Mouse (Mus musculus) liver, embryonic 15.5 days (tissue): ENCODE data around the gene Cdk17. TPM values are rescaled to one million over a fixed set of nuclear protein-coding genes. Genes with fewer than 3 reads are reported as not detected.

Experiments
- ATAC-seq: fragments of 200-750 bp; cut with Nextera tagmentation; 2 replicates; pipeline ENCODE4 v1.8.0; 2017; ENCODE audit warnings: moderate number of reproducible peaks, mild to moderate bottlenecking, moderate library complexity; ENCODE audit not compliant: insufficient read depth
- H3K27ac ChIP-seq: fragments of 300-500 bp; sonication (generic); replicated peaks from 2 replicates; pipeline ENCODE4 v1.5.1; 2015; ENCODE audit warnings: mild to moderate bottlenecking, inconsistent platforms
- H3K27me3 ChIP-seq: fragments of 300-500 bp; sonication (generic); 2 replicates; pipeline ENCODE4 v1.6.1; 2015; ENCODE audit warnings: mild to moderate bottlenecking, inconsistent platforms
- H3K36me3 ChIP-seq: fragments of 300-500 bp; sonication (generic); replicated peaks from 2 replicates; pipeline ENCODE4 v1.6.1; 2015; ENCODE audit warnings: moderate library complexity, mild to moderate bottlenecking, inconsistent platforms
- H3K4me1 ChIP-seq: fragments of 300-500 bp; sonication (generic); replicated peaks from 2 replicates; pipeline ENCODE4 v1.6.1; 2015; ENCODE audit warnings: inconsistent platforms
- H3K4me2 ChIP-seq: fragments of 300-500 bp; sonication (generic); 2 replicates; pipeline ENCODE4 v1.6.1; 2015; ENCODE audit warnings: moderate library complexity, mild to moderate bottlenecking, inconsistent platforms
- H3K4me3 ChIP-seq: fragments of 300-500 bp; sonication (generic); replicated peaks from 2 replicates; pipeline ENCODE4 v1.5.1; 2015; ENCODE audit warnings: mild to moderate bottlenecking, inconsistent platforms
- H3K9ac ChIP-seq: fragments of 300-500 bp; sonication (generic); 2 replicates; pipeline ENCODE4 v1.6.1; 2015; ENCODE audit warnings: moderate library complexity, mild to moderate bottlenecking, inconsistent platforms
- H3K9me3 ChIP-seq: fragments of 300-500 bp; sonication (generic); replicated peaks from 2 replicates; pipeline ENCODE4 v1.6.1; 2016; ENCODE audit warnings: inconsistent platforms
- WGBS: fragments of 180-500 bp; shearing (Covaris S2); methylation state at CpG from one replicate; pipeline ENCODE4 v1.1.7; 2015; ENCODE audit warnings: mixed read lengths; ENCODE audit not compliant: insufficient replicate concordance; 5-methylcytosine and 5-hydroxymethylcytosine counted together
- microRNA counts: library from miRNA; unstranded; fragments of <30 nt; microRNA quantifications from one replicate; lab custom pipeline; 2016
- microRNA-seq: library from miRNA; unstranded; fragments of <30 nt; microRNA quantifications from one replicate; pipeline ENCODE4, GENCODE M21; 2016
- polyA plus RNA-seq: library from polyadenylated mRNA; unstranded; fragments of >200 nt; fragmentation: Nextera tagmentation; extraction: Ambion mirVana; gene quantifications from 2 replicates; pipeline ENCODE4 v1.2.1, GENCODE M21; 2015

The Cdk17 gene
- polyA plus RNA-seq, 1 experiment from 2014 or later = 10.1 TPM

- Histone ChIP-seq H3K9ac (peak overlapping the region; percentile 37), H3K27me3 (peaks cover 60% of the 10 kb centered on the region), H3K4me3 (peak overlapping the region; percentile 56), H3K4me1 (peaks cover 4% of the 10 kb centered on the region; the same call in 1 of the 2 replicates), H3K27ac (peak overlapping the region; percentile 67), H3K4me2 (peak overlapping the region; percentile 71), H3K9me3 (no peaks in the 10 kb centered on the region), H3K36me3 (no peaks in the 10 kb centered on the region)
- WGBS = under 1% methylated on average over 43 of the region's 43 CpGs
- no peak for ATAC-seq
Measured at GRCm38 (mm10) chr10:93309934-93310621, 149.4 kb downstream of the Cdk17 start.

GRCm38 (mm10) chr10:93310721-93311411 is 150.2 kb downstream of the Cdk17 start, which contains the start of gene Elk3:
TSS of gene Elk3 (minus strand) at chr10:93311135.
- peak within 1 kb of the TSS; percentile 56 for H3K4me3 ChIP-seq
- peak within 1 kb of the TSS; percentile 67 for H3K27ac ChIP-seq
- ATAC-seq = peak; percentile 51
- peak within 1 kb of the TSS; percentile 37 for H3K9ac ChIP-seq
- WGBS = 2% methylated on average over 53 of the region's 53 CpGs
- peaks cover 60% of the 10 kb centered on the region for H3K27me3 ChIP-seq
- peak within 1 kb of the TSS; percentile 71 for H3K4me2 ChIP-seq
- peaks cover 4% of the 10 kb centered on the region; the same call in 1 of the 2 replicates for H3K4me1 ChIP-seq
- H3K9me3 ChIP-seq = no peaks in the 10 kb centered on the region
- H3K36me3 ChIP-seq = no peaks in the 10 kb centered on the region

- H3K36me3 ChIP-seq = no peaks in the 10 kb centered on the region
- peaks cover 60% of the 10 kb centered on the region for H3K27me3 ChIP-seq
- H3K4me1 ChIP-seq = peaks cover 4% of the 10 kb centered on the region; the same call in 1 of the 2 replicates
- no peak overlapping the region for H3K4me2 ChIP-seq
- no peak overlapping the region for H3K9ac ChIP-seq
- H3K4me3 ChIP-seq = no peak overlapping the region
- no peak overlapping the region for H3K27ac ChIP-seq
- no peak for ATAC-seq
- WGBS = 22% methylated on average over 4 of the region's 4 CpGs
- no peaks in the 10 kb centered on the region for H3K9me3 ChIP-seq
Measured at GRCm38 (mm10) chr10:93311576-93311975, 150.9 kb downstream of the Cdk17 start.

MicroRNA genes within 50 kb of the gene (microRNA counts, 519-probe panel; counts per million panel counts)
- microRNA mmu-miR-1931 (lab: Ali Mortazavi, UCI) = not detected

Small RNAs within 50 kb of the gene (microRNA-seq; reads per million reads assigned to microRNA genes)
- 2.0 reads per million for gene Mir1931

Other genes starting within 250 kb of the Cdk17 start
- 0.18 and 0.36 TPM in 2 replicates for gene Cfap54, start 79.3 kb upstream of the Cdk17 start, polyA plus RNA-seq
- gene Elk3, start 150.3 kb downstream of the Cdk17 start, polyA plus RNA-seq = 4.3 and 5.1 TPM in 2 replicates